25 mouse cellular contexts compared by ENCODE assay signal in the genomic region with DNA sequence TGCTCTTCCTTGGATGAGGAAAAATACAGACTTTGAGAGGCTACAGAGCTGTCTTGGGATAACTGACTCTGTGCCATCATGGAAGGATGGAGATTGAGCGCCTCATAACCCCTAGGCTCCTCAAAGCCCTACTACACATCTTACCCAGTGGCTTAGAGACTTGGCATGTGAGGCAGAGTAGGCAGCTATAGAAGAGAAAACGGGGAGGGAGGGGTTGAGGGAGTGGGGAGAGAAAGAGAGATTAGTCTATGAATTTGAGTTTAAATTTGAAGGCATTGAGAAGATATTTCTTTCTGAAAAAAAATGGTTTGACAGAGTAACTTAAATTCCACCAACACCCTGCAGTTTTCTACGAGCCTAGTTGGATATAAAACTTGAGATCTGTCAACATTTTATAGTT. TPM values are rescaled to one million over a fixed set of nuclear protein-coding genes. Genes with fewer than 3 reads are reported as not detected.
"Had no signal": no experiment of that assay in that cellular context is flagged by ENCODE, and none has a peak within 500 bp of the region (broad histone marks: within the 10 kb centered on the region; RNA-seq: fewer than 3 reads in every experiment).

No protein-coding gene starts in this region.

- H3K27ac ChIP-seq: kidney, embryonic 15.5 days; limb, embryonic 12.5 days; limb, embryonic 15.5 days; liver, embryonic 12.5 days; liver, embryonic 15.5 days; lung, embryonic 15.5 days; midbrain, embryonic 10.5 days; midbrain, embryonic 13.5 days; neural tube, embryonic 12.5 days; neural tube, embryonic 15.5 days; stomach, postnatal 0 days had no signal

- H3K36me3 ChIP-seq: kidney, embryonic 15.5 days; limb, embryonic 12.5 days; limb, embryonic 15.5 days; liver, embryonic 12.5 days; liver, embryonic 15.5 days; lung, embryonic 15.5 days; neural tube, embryonic 12.5 days; neural tube, embryonic 15.5 days had no signal

- H3K4me3 ChIP-seq: kidney, embryonic 15.5 days; limb, embryonic 12.5 days; limb, embryonic 15.5 days; liver, embryonic 12.5 days; liver, embryonic 15.5 days; lung, embryonic 15.5 days; megakaryocyte, embryonic 14.5 days; midbrain, embryonic 10.5 days; midbrain, embryonic 13.5 days; neural tube, embryonic 12.5 days; neural tube, embryonic 15.5 days had no signal

- H3K27me3 ChIP-seq: midbrain, embryonic 13.5 days; neural tube, embryonic 15.5 days had no signal

- H3K4me2 ChIP-seq: kidney, embryonic 15.5 days; limb, embryonic 12.5 days; limb, embryonic 15.5 days; liver, embryonic 12.5 days; liver, embryonic 15.5 days; lung, embryonic 15.5 days; midbrain, embryonic 13.5 days; neural tube, embryonic 12.5 days; neural tube, embryonic 15.5 days had no signal

- H3K4me1 ChIP-seq: liver, embryonic 12.5 days had no signal

- H3K9me3 ChIP-seq: kidney, embryonic 15.5 days; limb, embryonic 12.5 days; limb, embryonic 15.5 days; liver, embryonic 12.5 days; liver, embryonic 15.5 days; lung, embryonic 15.5 days; midbrain, embryonic 10.5 days; midbrain, embryonic 13.5 days; neural tube, embryonic 12.5 days; neural tube, embryonic 15.5 days had no signal

- DNase-seq: kidney, adult 8-10 months; kidney, postnatal 10 days; kidney, postnatal 36 days; left cerebral cortex, postnatal 4 days; lung, adult 18-20 months; lung, postnatal 10 days; lung, postnatal 36 days; right cerebral cortex, adult 18-20 months; right cerebral cortex, postnatal 14 days; right cerebral cortex, postnatal 4 days; thymus, adult 2 months; thymus, postnatal 14 days; thymus, postnatal 4 days had no signal

- ATAC-seq: liver, embryonic 12.5 days; midbrain, embryonic 13.5 days had no signal

- H3K9ac ChIP-seq: kidney, embryonic 15.5 days; limb, embryonic 12.5 days; limb, embryonic 15.5 days; liver, embryonic 12.5 days; liver, embryonic 15.5 days; lung, embryonic 15.5 days; midbrain, embryonic 13.5 days; neural tube, embryonic 12.5 days; neural tube, embryonic 15.5 days had no signal

RNA-seq across cellular contexts. Expression of a gene that starts 14.9 kb away (rescaled TPM):
- polyA plus RNA-seq: stomach, postnatal 0 days had no signal
